Mouse (Mus musculus): ENCODE measurements around the gene Calm4. TPM values are rescaled to one million over a fixed set of nuclear protein-coding genes. Genes with fewer than 3 reads are reported as not detected.

Calm4 gene
- polyA plus RNA-seq, 1 experiment from 2014 or later, result not detected

- DNase-seq (no peak), ATAC-seq (no peak)
- Histone ChIP-seq H3K36me3 (replicated peaks; ENCODE audit: insufficient read depth, low read length) (peaks cover 12% of the 10 kb centered on the region), H3K27me3 (ENCODE audit: insufficient read depth, low read length) (no peaks in the 10 kb centered on the region), H3K9me3 (ENCODE audit: low read length) (no peaks in the 10 kb centered on the region), H3K4me2 (ENCODE audit: low read depth, low read length) (no peak overlapping the region), H3K4me3 (ENCODE audit: low read depth, low read length) (no peak overlapping the region), H3K4me1 (ENCODE audit: insufficient read depth) (no peaks in the 10 kb centered on the region; the same call in 1 of the 2 replicates), H3K9ac (replicated peaks) (no peak overlapping the region), H3K27ac (ENCODE audit: low read depth) (no peak overlapping the region)
- WGBS (ENCODE audit: insufficient replicate concordance), result 74% methylated on average over 4 of the region's 4 CpGs
- TF ChIP-seq CTCF (IDR thresholded peaks at IDR 0.05; ENCODE audit: low read depth), result no peak
- TF ChIP-seq EP300 (IDR thresholded peaks at IDR 0.05; ENCODE audit: low read depth), result no peak
These were observed 40.2 kb downstream of the Calm4 start for GRCm38 (mm10) chr13:3877679-3878220.

- 87% methylated on average over 7 of the region's 7 CpGs for WGBS (ENCODE audit: insufficient replicate concordance)
- TF ChIP-seq EP300 (IDR thresholded peaks at IDR 0.05; ENCODE audit: low read depth) (no peak), CTCF (IDR thresholded peaks at IDR 0.05; ENCODE audit: low read depth) (no peak)
- H3K9ac ChIP-seq (replicated peaks), result no peak overlapping the region
- no peak overlapping the region for H3K27ac ChIP-seq (ENCODE audit: low read depth)
- H3K4me1 ChIP-seq (ENCODE audit: insufficient read depth), result peaks cover 5% of the 10 kb centered on the region
- no peak for ATAC-seq
- H3K36me3 ChIP-seq (replicated peaks; ENCODE audit: insufficient read depth, low read length), result peaks cover 53% of the 10 kb centered on the region
- no peaks in the 10 kb centered on the region for H3K9me3 ChIP-seq (ENCODE audit: low read length)
- DNase-seq, result no peak
- H3K27me3 ChIP-seq (ENCODE audit: insufficient read depth, low read length), result no peaks in the 10 kb centered on the region
- no peak overlapping the region for H3K4me2 ChIP-seq (ENCODE audit: low read depth, low read length)
- H3K4me3 ChIP-seq (ENCODE audit: low read depth, low read length), result no peak overlapping the region
These were observed 49.1 kb downstream of the Calm4 start for GRCm38 (mm10) chr13:3886663-3887062.

Other genes with a start within 250 kb of the Calm4 start
- 2.8 and 3.0 TPM in 2 replicates for gene Fam208b, start 226.6 kb upstream of the Calm4 start, polyA plus RNA-seq (2015; fragmentation: Nextera tagmentation; extraction: Ambion mirVana)
- gene Asb13, start 203.7 kb upstream of the Calm4 start, polyA plus RNA-seq (2015; fragmentation: Nextera tagmentation; extraction: Ambion mirVana), result 5.6 and 7.8 TPM in 2 replicates
- not detected in 2 replicates for gene Calml3, start 33.4 kb upstream of the Calm4 start, polyA plus RNA-seq (2015; fragmentation: Nextera tagmentation; extraction: Ambion mirVana)
- not detected in 2 replicates for gene Calm5, start 16.4 kb downstream of the Calm4 start, polyA plus RNA-seq (2015; fragmentation: Nextera tagmentation; extraction: Ambion mirVana)
- 44.9 and 46.5 TPM in 2 replicates for gene Net1, start 80.5 kb downstream of the Calm4 start, polyA plus RNA-seq (2015; fragmentation: Nextera tagmentation; extraction: Ambion mirVana)
- gene Tubal3, start 80.5 kb downstream of the Calm4 start, polyA plus RNA-seq (2015; fragmentation: Nextera tagmentation; extraction: Ambion mirVana), result 0.08 TPM in 1 of 2 replicates, not detected in the other
- not detected in 2 replicates for gene Ucn3, start 107.6 kb downstream of the Calm4 start, polyA plus RNA-seq (2015; fragmentation: Nextera tagmentation; extraction: Ambion mirVana)
- gene Akr1c14, start 211.3 kb downstream of the Calm4 start, polyA plus RNA-seq (2015; fragmentation: Nextera tagmentation; extraction: Ambion mirVana), result 35.1 and 41.2 TPM in 2 replicates